Mouse (Mus musculus) cerebellum, adult 9-11 months (tissue): ENCODE measurements at regions not wholly inside any gene's neighbourhood (a gene's known extent, or its start where the extent isn't known, plus 50 kb on each side); places are given as distances from the start of the nearest gene placed in this dataset.
"Not testable (repeated sequence)": the region's sequence is repeated elsewhere in the genome, so short reads cannot be mapped to it uniquely, and the experiment has no call there.

Experiments used
- DNase-seq: peaks from one replicate; pipeline ENCODE4 v3.0.0; 2022

DNA sequence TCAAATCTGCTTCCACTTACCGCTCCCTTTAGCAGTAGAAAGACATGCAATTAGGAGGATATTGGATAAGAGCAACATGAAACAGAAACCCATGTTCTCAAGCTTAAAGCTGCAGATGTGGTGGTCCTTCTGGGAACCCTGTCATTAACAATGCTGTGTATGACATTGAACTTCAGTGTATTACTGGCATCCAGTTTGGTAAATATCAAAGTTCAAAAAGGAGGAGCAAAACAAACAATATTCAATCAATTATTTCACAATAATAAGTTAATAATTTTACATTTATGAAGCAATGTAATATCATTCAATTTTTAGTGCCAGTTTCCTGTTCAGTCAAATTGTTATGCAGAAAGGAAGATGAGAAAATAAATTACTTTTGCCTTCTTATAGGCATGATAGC lies 160.3 kb upstream of the Cfhr2 start:
- no peak for DNase-seq

DNA sequence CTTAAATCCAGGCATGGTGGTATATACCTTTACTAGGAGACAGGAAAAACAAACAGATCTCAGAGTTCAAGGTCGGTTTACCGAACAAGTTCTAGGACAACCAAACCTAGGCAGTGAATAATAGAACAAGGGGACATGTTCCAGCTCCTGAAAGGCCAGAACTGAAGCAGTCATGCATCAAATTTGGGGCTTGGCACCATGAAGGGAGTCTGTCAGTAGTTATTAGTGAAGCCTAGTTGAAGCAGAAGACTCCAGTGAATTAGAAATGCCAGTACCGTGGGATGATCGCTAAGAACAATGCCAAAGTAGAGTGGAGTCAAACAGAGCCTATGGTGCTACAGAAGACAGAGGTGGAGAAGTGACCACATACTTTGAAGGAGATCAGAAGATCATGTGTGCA lies 127.5 kb upstream of the Cfhr2 start:
- peak; percentile 26 for DNase-seq

DNA sequence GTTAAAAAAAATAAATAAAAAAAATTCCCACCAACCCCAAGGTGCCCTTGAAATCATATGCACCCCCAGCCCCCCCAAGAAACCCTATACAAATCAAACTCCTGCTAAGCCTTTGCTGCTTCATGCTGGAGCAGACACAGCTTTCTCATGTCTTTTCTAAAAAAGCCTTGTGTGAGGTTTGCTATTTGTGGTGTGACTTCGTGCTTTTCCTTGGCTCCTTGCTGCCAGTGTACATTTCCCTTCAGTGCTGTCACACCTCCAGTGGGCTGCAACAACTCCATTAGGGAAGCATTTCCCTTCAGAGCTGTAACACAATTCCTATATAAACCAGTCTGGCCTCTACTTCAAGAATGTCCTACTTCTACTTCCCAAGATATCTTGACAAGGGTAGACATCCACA lies 93.3 kb upstream of the Cfhr2 start:
- DNase-seq = no peak

DNA sequence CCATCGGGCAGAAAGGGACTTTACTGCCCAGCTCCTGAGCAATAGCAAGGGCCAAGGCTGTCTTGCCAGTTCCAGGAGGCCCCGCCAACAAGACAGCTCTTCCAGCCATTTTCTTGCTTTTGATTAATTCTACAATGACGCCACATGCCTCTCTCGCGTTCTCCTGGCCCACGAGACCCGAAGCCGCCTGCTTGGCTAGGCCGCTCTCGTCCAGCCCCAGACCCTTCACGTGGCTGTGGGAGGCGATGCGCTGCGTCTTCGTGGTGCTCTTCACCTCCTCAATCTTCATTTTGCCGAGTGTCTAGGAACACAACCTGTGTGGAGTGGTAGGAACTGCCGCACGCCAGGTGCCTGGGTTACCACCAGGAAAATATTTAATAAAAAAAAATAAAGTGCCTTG lies 70.8 kb upstream of the Cfhr2 start:
- DNase-seq = not testable (repeated sequence)
